Mouse (Mus musculus) erythroblast, embryonic 14.5 days (primary cell): ENCODE results near the gene Fam120b.

Experiments
- GATA1 ChIP-seq: IDR thresholded peaks from 2 replicates; pipeline ENCODE4 v1.6.1; 2012; ENCODE audit warnings: low read length, inconsistent platforms, mixed read lengths
- TAL1 ChIP-seq: IDR thresholded peaks from 3 replicates; pipeline ENCODE4 v1.6.1; 2012; ENCODE audit warnings: low read length, inconsistent platforms, mixed read lengths

- TF ChIP-seq GATA1 (no peak), TAL1 (no peak)
Measured at GRCm38 (mm10) chr17:15425931-15426330, 29.9 kb downstream of the Fam120b start.
